Mouse (Mus musculus) liver, embryonic 14.5 days (tissue): ENCODE measurements around the gene Ramp3.

Experiments
- CTCF ChIP-seq: IDR thresholded peaks from 2 replicates; pipeline ENCODE4 v1.5.1; 2016; ENCODE audit warnings: antibody characterized with exemption, low read depth, control low read depth
- EP300 ChIP-seq: IDR thresholded peaks from 2 replicates; pipeline ENCODE4 v1.6.1; 2016; ENCODE audit warnings: antibody characterized with exemption, low read depth

- no peak for TF ChIP-seq CTCF
- no peak for TF ChIP-seq EP300
Observed at GRCm38 (mm10) chr11:6666634-6667033, 8.3 kb downstream of the Ramp3 start.
